Mouse (Mus musculus) liver, embryonic 11.5 days (tissue): ENCODE measurements around the gene Ttc24. TPM values are rescaled to one million over a fixed set of nuclear protein-coding genes. Genes with fewer than 3 reads are reported as not detected.

Experiments used
- ATAC-seq: fragments of 200-750 bp; cut with Nextera tagmentation; replicated peaks from 2 replicates; pipeline ENCODE4 v1.8.0; 2017; ENCODE audit warnings: moderate number of reproducible peaks, mild to moderate bottlenecking, moderate TSS enrichment, moderate library complexity; ENCODE audit not compliant: low FRiP score
- DNase-seq: peaks from one replicate; pipeline ENCODE4 v3.0.0-alpha.2; 2017; ENCODE audit warnings: low spot score
- H3K27ac ChIP-seq: fragments of 300-500 bp; sonication (generic); 2 replicates; pipeline ENCODE4 v1.5.1; 2014; ENCODE audit warnings: mild to moderate bottlenecking, low read depth, low read length, control low read depth
- H3K27me3 ChIP-seq: fragments of 300-500 bp; sonication (generic); replicated peaks from 2 replicates; pipeline ENCODE4 v1.6.1; 2014; ENCODE audit warnings: low read length, mixed read lengths; ENCODE audit not compliant: control insufficient read depth, insufficient read depth
- H3K36me3 ChIP-seq: fragments of 300-500 bp; sonication (generic); 2 replicates; pipeline ENCODE4 v1.6.1; 2014; ENCODE audit warnings: mild to moderate bottlenecking, low read length, moderate library complexity, mixed read lengths; ENCODE audit not compliant: control insufficient read depth, insufficient read depth
- H3K4me1 ChIP-seq: fragments of 300-500 bp; sonication (generic); replicated peaks from 2 replicates; pipeline ENCODE4 v1.6.1; 2014; ENCODE audit warnings: low read length, mixed read lengths; ENCODE audit not compliant: control insufficient read depth, insufficient read depth
- H3K4me2 ChIP-seq: fragments of 300-500 bp; sonication (generic); 2 replicates; pipeline ENCODE4 v1.6.1; 2014; ENCODE audit warnings: mild to moderate bottlenecking, control low read depth, moderate library complexity
- H3K4me3 ChIP-seq: fragments of 300-500 bp; sonication (generic); 2 replicates; pipeline ENCODE4 v1.5.1; 2014; ENCODE audit warnings: low read depth, low read length, control low read depth
- H3K9ac ChIP-seq: fragments of 300-500 bp; sonication (generic); 2 replicates; pipeline ENCODE4 v1.6.1; 2014; ENCODE audit warnings: low read depth, low read length, control low read depth
- H3K9me3 ChIP-seq: fragments of 300-500 bp; sonication (generic); 2 replicates; pipeline ENCODE4 v1.6.1; 2016; ENCODE audit warnings: low read length, inconsistent platforms, mixed read lengths; ENCODE audit not compliant: control insufficient read depth
- WGBS: fragments of 180-500 bp; shearing (Covaris S2); extraction: QIAGEN DNeasy Blood & Tissue Kit; methylation state at CpG from one replicate; pipeline ENCODE4 v1.1.7; 2014; 5-methylcytosine and 5-hydroxymethylcytosine counted together
- polyA plus RNA-seq: library from polyadenylated mRNA; unstranded; fragments of >200 nt; fragmentation: Nextera tagmentation; extraction: Ambion mirVana; gene quantifications from 2 replicates; pipeline ENCODE4 v1.2.1, GENCODE M21; 2014

Ttc24 gene
- polyA plus RNA-seq, 1 experiment from 2014 or later, result not detected

DNA sequence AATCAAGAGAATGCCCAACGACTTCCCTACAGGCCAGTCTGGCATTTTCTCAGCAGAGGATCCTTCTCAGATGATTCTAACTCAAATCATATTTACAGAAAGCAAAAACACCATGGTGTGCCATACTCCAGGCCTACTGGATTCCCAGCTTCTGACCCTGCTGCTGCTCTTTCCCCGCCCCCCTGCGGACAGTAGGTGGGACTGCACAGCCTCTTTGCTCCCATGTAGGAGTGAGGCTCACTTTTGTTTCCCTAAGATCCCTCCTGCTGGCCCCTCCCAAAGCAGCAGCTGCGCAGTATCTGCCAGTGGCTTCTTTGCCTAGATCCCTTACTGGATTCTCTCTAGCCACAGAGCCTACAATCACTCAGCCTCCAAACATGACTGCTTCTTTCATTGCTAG, 28.0 kb upstream of the Ttc24 start:
- 85% methylated on average over 4 of the region's 4 CpGs for WGBS

DNA sequence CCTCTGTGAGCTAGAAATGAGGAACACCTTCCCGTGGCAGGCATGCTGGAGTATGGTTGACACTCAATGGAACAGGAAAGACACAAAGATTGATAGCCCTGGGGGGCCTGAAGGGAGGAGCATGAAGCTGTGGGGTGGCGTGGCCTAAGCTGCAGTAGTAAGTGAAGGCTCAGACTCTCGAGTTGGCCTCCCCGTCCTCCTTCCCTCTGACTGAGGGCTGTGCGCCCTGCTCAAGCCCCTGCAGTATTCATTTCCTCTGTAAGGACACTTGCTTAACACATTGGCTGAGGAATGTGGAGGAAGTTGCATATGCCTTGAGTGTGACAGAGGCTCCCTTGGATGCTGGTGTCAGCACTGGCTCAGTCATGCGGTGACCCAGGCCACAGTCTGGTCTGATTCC, 24.5 kb upstream of the Ttc24 start:
- peak overlapping the region; percentile 67 for H3K27ac ChIP-seq
- no peak for DNase-seq
- WGBS, result 69% methylated on average over 6 of the region's 6 CpGs

More for the DNA sequence above, 28.0 kb upstream of the Ttc24 start:
- ATAC-seq, result no peak
- peaks cover 37% of the 10 kb centered on the region for H3K36me3 ChIP-seq
- no peaks in the 10 kb centered on the region for H3K4me1 ChIP-seq
- no peak overlapping the region for H3K27ac ChIP-seq
- no peaks in the 10 kb centered on the region for H3K27me3 ChIP-seq
- no peak overlapping the region for H3K4me2 ChIP-seq
- H3K9me3 ChIP-seq, result no peaks in the 10 kb centered on the region
- no peak for DNase-seq
- H3K4me3 ChIP-seq, result no peak overlapping the region
- no peak overlapping the region for H3K9ac ChIP-seq

DNA sequence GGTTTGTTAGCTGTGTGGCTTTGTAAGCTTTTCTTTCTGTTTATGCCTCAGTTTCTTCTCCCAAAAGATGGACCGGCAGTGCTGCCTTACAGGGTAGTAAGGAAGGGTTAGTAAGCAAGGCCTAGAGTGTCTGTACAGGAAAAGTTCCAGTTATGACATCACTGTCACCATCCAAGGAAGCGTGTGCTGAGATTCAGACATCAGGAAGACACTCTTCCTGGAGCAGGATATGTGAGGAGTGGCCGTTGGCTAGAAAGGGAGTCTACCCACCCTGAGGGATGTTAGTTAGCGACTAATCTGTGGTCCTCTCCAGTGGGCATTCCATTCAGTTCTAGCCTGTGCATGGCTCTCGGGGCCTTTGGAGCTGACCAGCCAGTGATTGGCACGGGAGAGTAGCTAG, 24.1 kb upstream of the Ttc24 start:
- no peak for DNase-seq
- H3K36me3 ChIP-seq, result peaks cover 32% of the 10 kb centered on the region

More for the DNA sequence above, 24.5 kb upstream of the Ttc24 start:
- peaks cover 35% of the 10 kb centered on the region for H3K36me3 ChIP-seq
- ATAC-seq, result 0 out of 2 replicates have a peak, but pooled peaks have one; percentile 23
- H3K4me3 ChIP-seq, result no peak overlapping the region
- no peaks in the 10 kb centered on the region for H3K9me3 ChIP-seq
- H3K4me2 ChIP-seq, result no peak overlapping the region
- no peaks in the 10 kb centered on the region for H3K4me1 ChIP-seq
- H3K9ac ChIP-seq, result no peak overlapping the region
- H3K27me3 ChIP-seq, result no peaks in the 10 kb centered on the region

DNA sequence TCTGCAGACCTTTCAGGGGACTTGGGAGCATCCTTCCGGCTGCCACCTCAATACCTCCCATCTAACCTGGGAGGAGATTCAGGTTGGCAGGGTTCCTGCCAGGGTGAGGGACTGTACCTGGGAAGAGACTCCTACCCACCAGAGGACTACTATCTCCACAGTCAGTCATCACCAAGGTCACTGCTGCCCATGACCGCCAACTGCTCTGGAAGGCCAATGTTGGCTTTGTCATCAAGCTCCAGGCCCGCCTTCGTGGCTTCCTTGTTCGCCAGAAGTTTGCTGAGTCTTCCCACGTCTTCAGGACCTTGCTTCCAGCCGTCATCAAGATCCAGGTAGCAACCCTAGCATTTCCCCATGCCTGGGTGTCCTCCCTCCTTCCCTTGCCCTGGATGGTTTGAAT, 23.6 kb upstream of the Ttc24 start:
- Histone ChIP-seq H3K27ac (no peak overlapping the region; the same call in 1 of the 2 replicates), H3K36me3 (peaks cover 32% of the 10 kb centered on the region), H3K9ac (no peak overlapping the region), H3K9me3 (no peaks in the 10 kb centered on the region), H3K4me3 (no peak overlapping the region), H3K4me1 (no peaks in the 10 kb centered on the region), H3K4me2 (no peak overlapping the region), H3K27me3 (no peaks in the 10 kb centered on the region)
- ATAC-seq, result no peak
- no peak for DNase-seq
- 87% methylated on average over 7 of the region's 7 CpGs for WGBS

More for the DNA sequence above, 24.1 kb upstream of the Ttc24 start:
- 79% methylated on average over 6 of the region's 6 CpGs for WGBS
- peak overlapping the region; percentile 67 for H3K27ac ChIP-seq
- ATAC-seq, result no peak
- H3K9ac ChIP-seq, result no peak overlapping the region
- H3K4me3 ChIP-seq, result no peak overlapping the region
- H3K4me2 ChIP-seq, result no peak overlapping the region
- no peaks in the 10 kb centered on the region for H3K9me3 ChIP-seq
- no peaks in the 10 kb centered on the region for H3K4me1 ChIP-seq
- no peaks in the 10 kb centered on the region for H3K27me3 ChIP-seq

- H3K27ac ChIP-seq, result no peak overlapping the region
- H3K4me1 ChIP-seq, result no peaks in the 10 kb centered on the region
- H3K36me3 ChIP-seq, result peaks cover 30% of the 10 kb centered on the region
- DNase-seq (no peak), ATAC-seq (no peak)
- no peak overlapping the region for H3K9ac ChIP-seq
- H3K9me3 ChIP-seq, result no peaks in the 10 kb centered on the region
- H3K27me3 ChIP-seq, result no peaks in the 10 kb centered on the region
- H3K4me2 ChIP-seq, result no peak overlapping the region
- no peak overlapping the region for H3K4me3 ChIP-seq
- WGBS, result 66% methylated on average over 3 of the region's 3 CpGs
Measured at GRCm38 (mm10) chr3:88100251-88100650, 22.1 kb upstream of the Ttc24 start.

DNA sequence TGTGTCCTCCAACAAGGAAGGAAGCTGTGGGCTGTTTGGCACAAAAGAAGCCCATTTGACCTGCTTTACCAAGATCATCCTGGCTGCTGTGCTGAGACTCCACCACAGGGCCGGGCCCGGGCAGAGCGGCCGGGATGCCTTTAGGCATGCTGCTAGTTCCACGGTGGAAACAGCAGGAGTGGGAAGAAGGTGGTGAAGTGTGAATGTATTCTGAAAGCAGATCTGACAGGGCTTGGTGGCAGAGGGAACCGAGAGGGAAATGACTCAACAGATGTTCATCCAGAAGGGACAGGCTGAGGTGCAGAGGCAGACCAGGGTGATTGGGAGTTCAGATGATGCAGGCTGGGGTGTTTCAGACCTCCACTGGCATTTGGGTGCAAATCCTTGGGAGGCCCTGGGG, 19.6 kb upstream of the Ttc24 start:
- no peak for ATAC-seq
- Histone ChIP-seq H3K4me2 (no peak overlapping the region), H3K27ac (no peak overlapping the region), H3K4me3 (no peak overlapping the region), H3K36me3 (peaks cover 35% of the 10 kb centered on the region), H3K4me1 (no peaks in the 10 kb centered on the region), H3K9ac (no peak overlapping the region), H3K27me3 (no peaks in the 10 kb centered on the region), H3K9me3 (no peaks in the 10 kb centered on the region)
- WGBS, result 74% methylated on average over 6 of the region's 6 CpGs
- DNase-seq, result no peak

GRCm38 (mm10) chr3:88094126-88094525, 16.0 kb upstream of the Ttc24 start:
- H3K36me3 ChIP-seq, result peaks cover 38% of the 10 kb centered on the region
- no peak overlapping the region for H3K27ac ChIP-seq
- H3K4me3 ChIP-seq, result no peak overlapping the region
- no peak for DNase-seq
- H3K9me3 ChIP-seq, result no peaks in the 10 kb centered on the region
- WGBS, result 86% methylated on average over 5 of the region's 5 CpGs
- no peak for ATAC-seq
- no peaks in the 10 kb centered on the region for H3K4me1 ChIP-seq
- no peak overlapping the region for H3K9ac ChIP-seq
- H3K4me2 ChIP-seq, result no peak overlapping the region
- no peaks in the 10 kb centered on the region for H3K27me3 ChIP-seq

DNA sequence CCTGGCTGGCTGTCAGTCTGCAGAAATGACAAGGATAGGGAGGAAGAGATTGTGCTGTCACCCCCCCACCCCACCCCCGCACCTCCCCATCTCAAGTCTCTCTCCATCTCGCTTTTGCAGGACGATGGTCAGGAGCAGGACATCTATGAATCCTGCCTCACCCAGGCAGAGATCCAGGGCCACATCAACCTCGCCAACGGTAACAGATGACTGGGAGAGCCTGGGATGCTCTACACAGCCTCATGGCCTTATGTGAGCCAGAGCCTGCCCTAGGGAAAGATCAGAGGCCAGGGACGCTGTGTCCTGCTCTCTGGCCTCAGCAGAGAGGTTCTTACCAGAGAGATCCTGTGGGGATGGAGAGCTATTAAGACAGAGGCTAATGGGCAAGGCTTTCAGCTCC, 12.5 kb upstream of the Ttc24 start:
- Histone ChIP-seq H3K36me3 (peaks cover 36% of the 10 kb centered on the region), H3K9me3 (no peaks in the 10 kb centered on the region), H3K4me2 (no peak overlapping the region), H3K4me1 (no peaks in the 10 kb centered on the region), H3K4me3 (no peak overlapping the region), H3K27ac (no peak overlapping the region), H3K9ac (no peak overlapping the region), H3K27me3 (no peaks in the 10 kb centered on the region)
- 92% methylated on average over 6 of the region's 6 CpGs for WGBS
- no peak for ATAC-seq
- no peak for DNase-seq

GRCm38 (mm10) chr3:88090106-88090505, 12.0 kb upstream of the Ttc24 start:
- no peaks in the 10 kb centered on the region for H3K9me3 ChIP-seq
- H3K36me3 ChIP-seq, result peaks cover 36% of the 10 kb centered on the region
- no peak overlapping the region for H3K9ac ChIP-seq
- WGBS, result 93% methylated on average over 7 of the region's 7 CpGs
- no peak overlapping the region for H3K4me3 ChIP-seq
- no peak for ATAC-seq
- no peak overlapping the region for H3K27ac ChIP-seq
- DNase-seq, result no peak
- H3K27me3 ChIP-seq, result no peaks in the 10 kb centered on the region
- H3K4me2 ChIP-seq, result no peak overlapping the region
- no peaks in the 10 kb centered on the region for H3K4me1 ChIP-seq
